In genomic region chr3:26152510-26153035, GRCm38 (mm10) we compare ENCODE assay signal across 8 mouse cellular contexts.
DNase-seq lines count a peak whose midpoint lies in the region; ATAC-seq lines count a peak whose summit lies in the region.

No protein-coding gene starts in this region.

- H3K9me3 ChIP-seq in forebrain, embryonic 10.5 days = no peaks in the 10 kb centered on the region
- H3K9me3 ChIP-seq in intestine, embryonic 15.5 days = no peaks in the 10 kb centered on the region
- H3K9me3 ChIP-seq in liver, embryonic 13.5 days (replicated peaks) = no peaks in the 10 kb centered on the region

- H3K36me3 ChIP-seq in forebrain, embryonic 10.5 days (replicated peaks) = no peaks in the 10 kb centered on the region
- no peaks in the 10 kb centered on the region for H3K36me3 ChIP-seq in intestine, embryonic 15.5 days
- H3K36me3 ChIP-seq in liver, embryonic 13.5 days = no peaks in the 10 kb centered on the region

- H3K27me3 ChIP-seq in forebrain, embryonic 10.5 days (ENCODE audit: poor library complexity, severe bottlenecking) = peaks cover 19% of the 10 kb centered on the region
- H3K27me3 ChIP-seq in intestine, embryonic 15.5 days (replicated peaks) = no peaks in the 10 kb centered on the region
- peaks cover 17% of the 10 kb centered on the region for H3K27me3 ChIP-seq in liver, embryonic 13.5 days

- H3K4me1 ChIP-seq in forebrain, embryonic 10.5 days = peaks cover 22% of the 10 kb centered on the region
- no peaks in the 10 kb centered on the region for H3K4me1 ChIP-seq in intestine, embryonic 15.5 days (replicated peaks)
- H3K4me1 ChIP-seq in liver, embryonic 13.5 days (replicated peaks) = no peaks in the 10 kb centered on the region

- no peak for ATAC-seq in intestine, embryonic 15.5 days
- no peak for ATAC-seq in liver, embryonic 13.5 days (ENCODE audit: low read depth)

- H3K9ac ChIP-seq in intestine, embryonic 15.5 days = peak overlapping the region; percentile 41
- H3K9ac ChIP-seq in liver, embryonic 13.5 days = no peak overlapping the region

- peak overlapping the region; percentile 91 for H3K4me2 ChIP-seq in intestine, embryonic 15.5 days (replicated peaks)
- peak overlapping the region; percentile 49 for H3K4me2 ChIP-seq in liver, embryonic 13.5 days

- H3K4me3 ChIP-seq in forebrain, embryonic 10.5 days = peak overlapping the region; percentile 61
- H3K4me3 ChIP-seq in intestine, embryonic 15.5 days (replicated peaks) = peak overlapping the region; percentile 46
- peak overlapping the region; percentile 29; the same call in 1 of the 2 replicates for H3K4me3 ChIP-seq in liver, embryonic 13.5 days (replicated peaks)

- WGBS in forebrain, embryonic 10.5 days = 2% methylated on average over 10 of the region's 10 CpGs
- WGBS in intestine, embryonic 15.5 days = 5% methylated on average over 10 of the region's 10 CpGs
- 4% methylated on average over 10 of the region's 10 CpGs for WGBS in liver, embryonic 13.5 days (ENCODE audit: insufficient replicate concordance)

- peak overlapping the region; percentile 83 for H3K27ac ChIP-seq in forebrain, embryonic 10.5 days
- H3K27ac ChIP-seq in intestine, embryonic 15.5 days = no peak overlapping the region
- no peak overlapping the region for H3K27ac ChIP-seq in liver, embryonic 13.5 days

- DNase-seq in adrenal gland, postnatal 14 days = peak; percentile 15
- DNase-seq in adrenal gland, adult 18-20 months (ENCODE audit: low spot score in 2 of 2) = no peak
- peak; percentile 74 for DNase-seq in brain, adult 2 months (ENCODE audit: low read depth, low spot score)
- peak; percentile 42 for DNase-seq in forebrain, embryonic 10.5 days (ENCODE audit: extremely low spot score, low spot score)
- DNase-seq in liver, embryonic 13.5 days = no peak
- peak; percentile 18 for DNase-seq in right cerebral cortex, postnatal 14 days
- no peak for DNase-seq in urinary bladder, postnatal 4 days (ENCODE audit: low spot score in 2 of 2)

Comparison
In these comparisons a context has a peak if more than half of its experiments do, and no peak if none do; other contexts are left out.
1. DNase-seq: peak in adrenal gland, postnatal 14 days (single experiment), brain, adult 2 months (single experiment), forebrain, embryonic 10.5 days (single experiment) and right cerebral cortex, postnatal 14 days (single experiment); none in adrenal gland, adult 18-20 months (0 of 2), liver, embryonic 13.5 days (single experiment) and urinary bladder, postnatal 4 days (0 of 2).
2. Peak in every context shown above with its lines, with median percentiles within 50 percentile points of each other: H3K4me3 ChIP-seq.